Mouse (Mus musculus): Measurements from ENCODE around the gene Pdcd2l. TPM values are rescaled to one million over a fixed set of nuclear protein-coding genes. Genes with fewer than 3 reads are reported as not detected.
"Not testable (repeated sequence)": the region's sequence is repeated elsewhere in the genome, so short reads cannot be mapped to it uniquely, and the experiment has no call there.

Pdcd2l gene
- polyA plus RNA-seq, 1 experiment from 2014 or later = 56.2 TPM

GRCm38 (mm10) chr7:34216474-34216873 lies 20.0 kb upstream of the Pdcd2l start:
- ATAC-seq (ENCODE audit: low read depth) = no peak
- no peak overlapping the region for H3K4me3 ChIP-seq (ENCODE audit: low read length)
- WGBS = 91% methylated on average over 10 of the region's 10 CpGs
- H3K4me2 ChIP-seq (ENCODE audit: low read depth, low read length) = no peak overlapping the region
- no peaks in the 10 kb centered on the region for H3K9me3 ChIP-seq (ENCODE audit: control insufficient read depth, low read length)
- peaks cover 54% of the 10 kb centered on the region for H3K36me3 ChIP-seq (ENCODE audit: control insufficient read depth, insufficient read depth, low read length)
- H3K9ac ChIP-seq (ENCODE audit: low read length) = no peak overlapping the region
- H3K27me3 ChIP-seq (ENCODE audit: control insufficient read depth, insufficient read depth, low read depth, low read length) = no peaks in the 10 kb centered on the region
- no peak overlapping the region for H3K27ac ChIP-seq (ENCODE audit: low read length)
- H3K4me1 ChIP-seq (replicated peaks; ENCODE audit: control insufficient read depth, insufficient read depth, low read length) = no peaks in the 10 kb centered on the region

GRCm38 (mm10) chr7:34215481-34215880 lies 19.0 kb upstream of the Pdcd2l start:
- H3K4me1 ChIP-seq (replicated peaks; ENCODE audit: control insufficient read depth, insufficient read depth, low read length) = no peaks in the 10 kb centered on the region
- 83% methylated on average over 9 of the region's 9 CpGs for WGBS
- peaks cover 52% of the 10 kb centered on the region for H3K36me3 ChIP-seq (ENCODE audit: control insufficient read depth, insufficient read depth, low read length)
- H3K9me3 ChIP-seq (ENCODE audit: control insufficient read depth, low read length) = no peaks in the 10 kb centered on the region
- H3K27ac ChIP-seq (ENCODE audit: low read length) = no peak overlapping the region
- no peaks in the 10 kb centered on the region for H3K27me3 ChIP-seq (ENCODE audit: control insufficient read depth, insufficient read depth, low read depth, low read length)
- H3K4me3 ChIP-seq (ENCODE audit: low read length) = no peak overlapping the region
- ATAC-seq (ENCODE audit: low read depth) = no peak
- no peak overlapping the region for H3K9ac ChIP-seq (ENCODE audit: low read length)
- no peak overlapping the region for H3K4me2 ChIP-seq (ENCODE audit: low read depth, low read length)

- Histone ChIP-seq H3K4me2 (ENCODE audit: low read depth, low read length) (no peak overlapping the region), H3K9ac (ENCODE audit: low read length) (no peak overlapping the region), H3K27me3 (ENCODE audit: control insufficient read depth, insufficient read depth, low read depth, low read length) (no peaks in the 10 kb centered on the region), H3K36me3 (ENCODE audit: control insufficient read depth, insufficient read depth, low read length) (peaks cover 50% of the 10 kb centered on the region), H3K27ac (ENCODE audit: low read length) (no peak overlapping the region), H3K4me3 (ENCODE audit: low read length) (no peak overlapping the region), H3K4me1 (replicated peaks; ENCODE audit: control insufficient read depth, insufficient read depth, low read length) (no peaks in the 10 kb centered on the region), H3K9me3 (ENCODE audit: control insufficient read depth, low read length) (no peaks in the 10 kb centered on the region)
- ATAC-seq (ENCODE audit: low read depth) = no peak
- 89% methylated on average over 8 of the region's 8 CpGs for WGBS
These were observed 18.2 kb upstream of the Pdcd2l start for GRCm38 (mm10) chr7:34214644-34215043.

DNA sequence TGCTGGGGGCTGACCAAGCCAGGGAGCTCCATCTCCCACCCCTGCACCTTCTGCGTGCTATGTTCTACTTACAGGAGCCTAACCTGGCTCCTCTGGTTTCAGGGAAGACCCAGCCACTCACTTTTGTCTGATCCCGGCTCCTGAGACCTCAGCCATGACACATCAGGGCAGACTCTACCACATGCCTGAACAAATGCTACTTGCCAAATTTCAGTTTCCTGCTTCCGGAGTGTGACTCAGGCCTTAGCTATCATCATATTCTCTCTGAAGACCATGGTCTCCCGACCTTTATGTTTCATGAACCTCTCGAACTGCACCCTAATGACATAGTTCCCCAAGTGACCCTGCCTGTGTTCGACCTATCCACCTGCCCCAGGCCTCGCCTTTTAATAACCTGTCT lies 16.8 kb upstream of the Pdcd2l start:
- Histone ChIP-seq H3K4me2 (ENCODE audit: low read depth, low read length) (no peak overlapping the region), H3K9ac (ENCODE audit: low read length) (no peak overlapping the region), H3K4me3 (ENCODE audit: low read length) (no peak overlapping the region), H3K27ac (ENCODE audit: low read length) (no peak overlapping the region), H3K9me3 (ENCODE audit: control insufficient read depth, low read length) (no peaks in the 10 kb centered on the region), H3K27me3 (ENCODE audit: control insufficient read depth, insufficient read depth, low read depth, low read length) (no peaks in the 10 kb centered on the region), H3K4me1 (replicated peaks; ENCODE audit: control insufficient read depth, insufficient read depth, low read length) (no peaks in the 10 kb centered on the region), H3K36me3 (ENCODE audit: control insufficient read depth, insufficient read depth, low read length) (peaks cover 47% of the 10 kb centered on the region)
- WGBS = 85% methylated on average over 7 of the region's 7 CpGs
- ATAC-seq (ENCODE audit: low read depth) = no peak

- ATAC-seq (ENCODE audit: low read depth) = no peak
- Histone ChIP-seq H3K9me3 (ENCODE audit: control insufficient read depth, low read length) (no peaks in the 10 kb centered on the region), H3K27ac (ENCODE audit: low read length) (no peak overlapping the region), H3K4me1 (replicated peaks; ENCODE audit: control insufficient read depth, insufficient read depth, low read length) (no peaks in the 10 kb centered on the region), H3K27me3 (ENCODE audit: control insufficient read depth, insufficient read depth, low read depth, low read length) (no peaks in the 10 kb centered on the region), H3K36me3 (ENCODE audit: control insufficient read depth, insufficient read depth, low read length) (peaks cover 60% of the 10 kb centered on the region), H3K4me3 (ENCODE audit: low read length) (no peak overlapping the region), H3K4me2 (ENCODE audit: low read depth, low read length) (no peak overlapping the region), H3K9ac (ENCODE audit: low read length) (no peak overlapping the region)
- 87% methylated on average over 9 of the region's 9 CpGs for WGBS
These were observed 11.7 kb upstream of the Pdcd2l start for GRCm38 (mm10) chr7:34208027-34208745.

DNA sequence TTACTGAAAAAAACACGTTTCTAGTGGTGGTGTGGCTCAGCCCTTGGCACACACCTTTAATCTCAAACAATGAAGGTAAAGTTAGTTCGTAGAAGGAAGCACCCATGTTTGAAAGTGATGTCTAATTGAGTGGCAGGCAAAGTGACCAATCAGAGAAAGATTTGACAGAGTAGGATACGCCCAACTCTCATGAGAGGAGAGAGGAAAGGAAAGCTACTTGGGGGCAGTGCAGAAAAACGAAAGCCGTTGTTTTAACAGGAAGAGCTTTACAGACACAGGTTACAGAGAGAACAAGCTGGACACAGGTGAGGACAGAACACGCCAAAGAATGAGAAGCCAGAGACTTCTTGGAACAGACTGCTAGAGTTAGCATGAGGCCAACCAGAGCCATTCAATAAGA lies 9.9 kb upstream of the Pdcd2l start:
- Histone ChIP-seq H3K36me3 (ENCODE audit: control insufficient read depth, insufficient read depth, low read length) (peaks cover 58% of the 10 kb centered on the region), H3K9me3 (ENCODE audit: control insufficient read depth, low read length) (no peaks in the 10 kb centered on the region), H3K4me2 (ENCODE audit: low read depth, low read length) (no peak overlapping the region), H3K4me1 (replicated peaks; ENCODE audit: control insufficient read depth, insufficient read depth, low read length) (no peaks in the 10 kb centered on the region), H3K9ac (ENCODE audit: low read length) (no peak overlapping the region), H3K27me3 (ENCODE audit: control insufficient read depth, insufficient read depth, low read depth, low read length) (no peaks in the 10 kb centered on the region), H3K27ac (ENCODE audit: low read length) (no peak overlapping the region), H3K4me3 (ENCODE audit: low read length) (no peak overlapping the region)
- no peak for ATAC-seq (ENCODE audit: low read depth)
- 86% methylated on average over 6 of the region's 6 CpGs for WGBS

DNA sequence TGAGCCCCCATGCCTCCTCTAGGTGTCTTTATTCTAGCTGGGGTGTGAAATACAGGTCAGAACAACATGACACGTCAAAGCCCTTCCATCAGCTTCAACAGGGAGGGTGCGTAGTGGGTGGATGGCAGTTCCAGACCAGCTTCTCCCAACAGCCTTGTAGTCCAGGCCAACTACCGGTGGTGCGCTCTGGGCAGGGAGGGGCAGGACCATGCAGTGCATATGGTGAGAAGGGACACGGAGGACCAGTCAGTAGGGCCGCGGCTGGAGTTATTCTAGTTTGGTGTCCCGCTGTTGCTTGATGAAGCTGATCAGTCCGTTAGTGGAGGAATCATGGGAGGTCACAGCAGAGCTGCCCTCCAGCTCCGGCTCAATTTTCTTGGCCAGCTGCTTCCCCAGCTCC lies 5.7 kb upstream of the Pdcd2l start:
- not testable (repeated sequence) for H3K9me3 ChIP-seq (ENCODE audit: control insufficient read depth, low read length); ATAC-seq (ENCODE audit: low read depth); H3K4me3 ChIP-seq (ENCODE audit: low read length); H3K9ac ChIP-seq (ENCODE audit: low read length); H3K4me1 ChIP-seq (replicated peaks; ENCODE audit: control insufficient read depth, insufficient read depth, low read length); H3K27ac ChIP-seq (ENCODE audit: low read length); H3K27me3 ChIP-seq (ENCODE audit: control insufficient read depth, insufficient read depth, low read depth, low read length); H3K4me2 ChIP-seq (ENCODE audit: low read depth, low read length)
- peaks cover 55% of the 10 kb centered on the region for H3K36me3 ChIP-seq (ENCODE audit: control insufficient read depth, insufficient read depth, low read length)
- 87% methylated on average over 10 of the region's 10 CpGs for WGBS

GRCm38 (mm10) chr7:34200829-34201228 lies 4.4 kb upstream of the Pdcd2l start:
- Histone ChIP-seq H3K4me2 (ENCODE audit: low read depth, low read length) (no peak overlapping the region), H3K4me3 (ENCODE audit: low read length) (no peak overlapping the region), H3K27me3 (ENCODE audit: control insufficient read depth, insufficient read depth, low read depth, low read length) (no peaks in the 10 kb centered on the region), H3K27ac (ENCODE audit: low read length) (no peak overlapping the region), H3K9me3 (ENCODE audit: control insufficient read depth, low read length) (no peaks in the 10 kb centered on the region), H3K4me1 (replicated peaks; ENCODE audit: control insufficient read depth, insufficient read depth, low read length) (peaks cover under 1% of the 10 kb centered on the region; the same call in 1 of the 2 replicates), H3K9ac (ENCODE audit: low read length) (no peak overlapping the region), H3K36me3 (ENCODE audit: control insufficient read depth, insufficient read depth, low read length) (peaks cover 42% of the 10 kb centered on the region)
- no peak for ATAC-seq (ENCODE audit: low read depth)
- WGBS = 100% methylated on average over 2 of the region's 2 CpGs

DNA sequence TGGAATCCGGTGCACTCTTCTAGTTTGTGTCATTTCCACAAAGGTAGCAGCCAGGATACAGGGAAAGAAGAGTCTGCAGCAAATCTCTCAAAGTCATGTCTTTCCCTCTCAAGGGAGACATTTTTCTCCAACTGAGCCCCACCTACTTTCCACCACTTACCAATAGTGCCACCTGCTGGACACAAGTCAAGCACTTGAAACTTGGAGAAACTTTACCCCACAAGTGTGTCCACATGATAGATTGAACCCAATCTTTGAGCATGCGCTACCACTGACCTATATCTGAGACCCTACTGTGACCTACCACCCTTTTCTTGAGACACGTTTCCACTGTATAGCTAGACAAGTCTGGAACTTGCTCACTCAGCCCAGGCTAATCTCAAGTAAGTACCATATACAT lies 1.9 kb upstream of the Pdcd2l start:
- ATAC-seq (ENCODE audit: low read depth) = no peak
- no peaks in the 10 kb centered on the region for H3K27me3 ChIP-seq (ENCODE audit: control insufficient read depth, insufficient read depth, low read depth, low read length)
- WGBS = 40% methylated on average over 3 of the region's 3 CpGs

More for the DNA sequence above, 1.9 kb upstream of the Pdcd2l start:
- Histone ChIP-seq H3K27ac (ENCODE audit: low read length) (no peak overlapping the region), H3K4me3 (ENCODE audit: low read length) (no peak overlapping the region), H3K36me3 (ENCODE audit: control insufficient read depth, insufficient read depth, low read length) (peaks cover 22% of the 10 kb centered on the region), H3K9me3 (ENCODE audit: control insufficient read depth, low read length) (no peaks in the 10 kb centered on the region), H3K9ac (ENCODE audit: low read length) (no peak overlapping the region), H3K4me2 (ENCODE audit: low read depth, low read length) (no peak overlapping the region), H3K4me1 (replicated peaks; ENCODE audit: control insufficient read depth, insufficient read depth, low read length) (peaks cover 5% of the 10 kb centered on the region)
